Mouse (Mus musculus) mouse trophoblast stem cell (cell line): ENCODE data around the gene Aes.

Experiments used
- in situ Hi-C, 2 experiments: fragments of 300-500 bp; cut with MseI, MboI; formaldehyde crosslinking; loops; 2 replicates in 1 of 2; 3 replicates in 1 of 2; pipeline ENCODE4 v1.15.1; 2025

Gene Aes

GRCm38 (mm10) chr10:81544296-81545160, 14.8 kb upstream of the Aes start:
- in situ Hi-C loops: no loop called here

DNA sequence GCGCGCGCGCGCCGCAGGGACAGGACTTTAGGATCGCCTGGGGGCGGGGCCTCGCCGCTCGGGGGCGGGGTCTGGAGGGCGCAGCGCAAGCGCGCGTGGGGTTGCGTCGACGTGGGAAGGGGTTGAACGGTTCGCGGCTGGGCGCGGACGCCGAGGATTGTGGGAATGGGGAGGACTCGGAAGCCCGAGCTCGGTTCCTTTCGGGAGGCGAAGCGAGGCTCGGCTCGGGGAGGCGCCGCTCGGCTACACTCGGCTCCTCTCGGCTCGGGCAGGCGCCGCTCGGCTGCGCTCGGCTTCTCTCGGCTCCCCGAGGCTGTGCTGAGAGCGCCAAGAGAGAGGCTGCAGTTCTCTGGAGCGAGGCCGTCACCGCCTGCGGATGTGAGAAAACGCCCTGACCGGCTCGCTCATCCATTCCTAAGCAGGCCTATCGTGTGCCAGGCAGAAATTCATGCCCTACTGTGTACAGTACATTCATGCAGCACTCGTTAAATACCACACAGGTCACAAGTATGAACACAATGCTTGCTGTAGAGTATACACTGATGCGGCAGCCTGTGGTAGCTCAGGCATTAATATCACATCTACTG, 14.0 kb upstream of the Aes start, which contains the start of gene Gna11:
TSS of gene Gna11 (minus strand) at position 30 of the 587 bp plus-strand sequence.
- in situ Hi-C loops: no loop called here

GRCm38 (mm10) chr10:81546332-81546731, 13.0 kb upstream of the Aes start:
- in situ Hi-C loops: no loop called here

GRCm38 (mm10) chr10:81546788-81547571, 12.3 kb upstream of the Aes start:
- in situ Hi-C loops: no loop called here

DNA sequence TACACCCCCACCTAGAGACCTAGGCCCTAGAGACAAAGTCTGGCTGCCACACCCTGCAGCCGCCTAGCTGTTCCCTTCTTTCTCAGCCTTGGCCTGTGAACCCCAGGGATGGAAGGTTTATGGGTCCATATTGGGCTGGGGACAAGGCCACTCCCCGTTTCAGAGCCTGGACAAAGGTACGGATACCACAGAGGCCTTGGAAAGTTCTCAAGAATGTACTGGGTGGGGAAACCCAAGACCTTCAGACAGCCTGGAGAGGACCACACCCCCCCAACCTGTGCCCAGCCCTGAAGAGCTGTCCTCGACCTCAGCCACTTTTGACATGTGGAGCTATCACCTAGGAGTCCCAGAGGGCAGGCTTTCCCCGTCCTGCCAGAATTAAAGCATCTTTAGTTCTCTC, 10.3 kb upstream of the Aes start:
- in situ Hi-C loops: no loop called here

DNA sequence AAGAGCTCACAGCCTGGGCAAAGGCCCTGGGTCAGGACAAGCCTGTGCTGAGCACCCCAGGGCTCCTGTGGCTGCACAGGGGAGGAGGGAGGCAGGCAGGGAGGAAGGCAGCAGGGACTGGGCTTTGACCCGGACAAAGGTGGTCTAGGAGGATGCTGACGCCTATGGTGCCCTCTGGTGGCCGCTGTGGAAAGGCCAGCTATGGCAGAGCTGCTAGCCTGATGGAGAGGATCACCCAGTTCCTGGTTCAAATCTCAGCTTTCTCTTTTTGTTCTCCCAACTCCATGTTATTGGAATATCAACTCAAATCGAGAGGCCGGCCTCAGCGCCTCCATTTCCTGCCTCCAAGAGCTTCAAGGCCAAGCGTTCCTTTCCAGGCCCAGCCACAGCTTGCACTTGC, 9.0 kb upstream of the Aes start:
- in situ Hi-C loops: loop anchor here in 1 of 2 experiments (5.0 kb wide), 1 partner anchor 52 kb away; the partner anchor contains the start of gene Tle6

- in situ Hi-C loops: loop anchor here in 1 of 2 experiments (5.0 kb wide), 1 partner anchor 51 kb away; the partner anchor contains the start of gene Tle6
Observed at GRCm38 (mm10) chr10:81551597-81552102, 7.6 kb upstream of the Aes start.

GRCm38 (mm10) chr10:81553232-81553631, 6.1 kb upstream of the Aes start:
- in situ Hi-C loops: loop anchor here in 1 of 2 experiments (5.0 kb wide), 1 partner anchor 49 kb away; the partner anchor contains the start of gene Tle6

- in situ Hi-C loops: loop anchor here in 1 of 2 experiments (5.0 kb wide), 1 partner anchor 48 kb away; the partner anchor contains the start of gene Tle6
Observed at GRCm38 (mm10) chr10:81553807-81554755, 5.2 kb upstream of the Aes start.

DNA sequence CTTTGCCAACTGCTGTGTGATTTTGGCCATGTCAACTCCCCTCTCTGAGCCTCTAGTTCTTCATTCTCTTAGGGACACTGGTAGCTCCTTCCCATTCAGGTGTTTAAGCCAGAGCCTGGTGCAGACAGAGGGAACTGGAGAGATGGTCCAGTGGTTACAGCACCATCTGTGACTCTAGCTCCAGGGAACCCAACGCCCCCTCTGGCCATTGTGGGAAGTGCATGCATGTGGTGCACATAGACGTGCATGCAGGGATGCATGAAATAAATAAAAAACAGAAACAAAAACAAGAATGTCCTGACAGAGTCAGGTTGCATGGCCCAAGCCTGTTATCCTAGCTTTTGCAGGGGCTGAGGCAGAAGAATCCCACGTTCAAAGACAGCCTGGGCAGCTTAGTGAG, 3.0 kb upstream of the Aes start:
- in situ Hi-C loops: no loop called here

- in situ Hi-C loops: no loop called here
Observed at GRCm38 (mm10) chr10:81557491-81557890, 1.8 kb upstream of the Aes start.

DNA sequence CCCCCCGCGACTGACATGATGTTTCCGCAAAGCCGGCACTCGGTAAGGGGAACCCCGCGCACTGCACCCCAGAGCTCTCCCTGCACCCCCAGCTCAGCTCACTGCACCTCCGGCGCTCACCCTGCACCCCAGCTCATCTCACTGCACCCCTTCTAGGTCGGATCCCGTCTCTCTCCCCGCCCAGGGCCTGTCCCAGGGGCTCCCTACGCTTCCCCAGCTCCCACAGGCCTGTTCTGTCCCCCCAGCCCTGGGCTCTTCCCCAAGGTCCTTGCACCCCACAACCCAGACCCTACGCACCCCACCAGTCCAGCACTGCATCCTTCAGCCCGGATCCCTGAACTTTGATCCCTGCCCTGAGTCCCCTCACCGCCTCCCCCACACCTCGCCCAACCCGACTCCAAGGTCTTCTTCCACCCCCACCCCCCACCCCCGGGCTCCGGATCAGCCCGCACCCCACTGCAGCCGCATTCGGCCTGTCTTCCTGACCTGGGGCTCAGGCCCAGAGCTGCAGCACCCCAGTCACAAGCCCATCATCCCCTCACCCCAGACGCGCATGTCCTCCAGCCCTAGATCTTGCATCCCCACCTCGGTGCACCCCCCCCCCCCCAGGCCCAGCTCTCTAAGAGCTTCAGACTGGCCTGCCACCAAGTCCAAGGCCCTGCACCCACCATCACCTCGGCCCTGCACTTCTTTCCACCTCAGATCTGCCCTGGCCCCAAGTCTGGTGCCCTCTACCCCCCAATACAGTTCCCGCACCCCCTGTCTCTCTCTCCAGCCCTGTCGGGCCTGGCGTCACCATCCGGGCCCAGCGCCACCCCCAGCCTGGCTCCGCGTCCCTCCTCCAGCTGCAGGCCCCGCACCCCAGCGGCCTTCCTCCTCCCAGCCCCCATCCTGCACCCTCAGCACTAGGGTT, 595 bp downstream of the Aes start:
- in situ Hi-C loops: loop anchor here in 1 of 2 experiments (5.0 kb wide), 1 partner anchor 42 kb away; the partner anchor contains the start of gene Tle6

DNA sequence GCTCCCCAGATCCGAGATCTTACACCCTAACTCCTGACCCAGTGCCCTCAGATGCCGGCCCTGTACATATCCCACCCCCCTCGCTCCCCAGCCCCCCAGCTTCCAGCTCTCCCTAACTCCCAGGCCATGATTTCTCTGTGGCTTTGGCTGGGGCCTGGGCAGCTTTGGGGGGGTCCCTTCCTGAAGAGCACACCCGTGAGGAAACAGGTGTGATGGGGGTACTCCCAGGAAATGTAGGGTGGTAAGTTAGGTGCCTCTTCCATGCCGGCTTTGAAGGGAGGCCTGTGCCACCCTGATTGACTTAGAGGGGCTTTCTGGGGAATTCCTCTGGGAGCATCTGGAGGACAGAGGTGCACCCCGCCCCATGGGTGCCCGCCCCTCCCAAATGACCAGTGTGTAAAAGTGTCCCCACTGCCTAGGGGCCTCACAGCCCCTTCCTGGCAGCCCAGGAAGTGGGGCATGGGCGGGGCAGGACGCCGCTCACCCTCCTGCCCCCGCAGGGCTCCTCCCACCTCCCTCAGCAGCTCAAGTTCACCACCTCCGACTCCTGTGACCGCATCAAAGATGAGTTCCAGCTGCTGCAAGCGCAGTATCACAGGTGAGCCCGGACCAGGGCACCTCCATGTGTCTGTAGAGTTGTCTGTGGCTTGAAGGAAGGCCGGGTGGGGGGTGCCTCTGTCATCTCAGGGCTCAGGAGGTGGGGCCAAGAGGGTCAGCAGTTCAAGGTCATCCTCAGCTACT, 1.6 kb downstream of the Aes start:
- in situ Hi-C loops: loop anchor here in 1 of 2 experiments (5.0 kb wide), 1 partner anchor 41 kb away; the partner anchor contains the start of gene Tle6

DNA sequence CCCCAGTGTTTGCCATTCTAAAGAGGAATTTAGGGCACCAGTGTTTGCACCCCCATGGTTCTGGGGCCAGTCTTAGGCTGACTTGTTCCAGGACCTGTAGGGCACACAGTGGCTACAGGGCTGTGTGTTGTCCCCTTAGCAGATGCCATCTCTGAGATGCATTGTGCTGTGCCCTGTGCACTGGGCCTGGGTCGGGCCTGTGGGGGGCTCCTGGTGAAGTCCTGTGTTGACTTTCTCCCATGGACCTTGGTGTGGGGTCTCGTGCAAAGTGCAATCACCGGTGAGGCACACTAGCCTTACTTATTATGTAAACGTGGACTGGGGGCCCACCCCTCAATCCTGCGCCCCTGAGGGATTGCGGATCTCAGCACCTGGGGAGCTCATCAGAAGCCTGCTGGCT, 3.1 kb downstream of the Aes start:
- in situ Hi-C loops: loop anchor here in 1 of 2 experiments (5.0 kb wide), 1 partner anchor 40 kb away; the partner anchor contains the start of gene Tle6

DNA sequence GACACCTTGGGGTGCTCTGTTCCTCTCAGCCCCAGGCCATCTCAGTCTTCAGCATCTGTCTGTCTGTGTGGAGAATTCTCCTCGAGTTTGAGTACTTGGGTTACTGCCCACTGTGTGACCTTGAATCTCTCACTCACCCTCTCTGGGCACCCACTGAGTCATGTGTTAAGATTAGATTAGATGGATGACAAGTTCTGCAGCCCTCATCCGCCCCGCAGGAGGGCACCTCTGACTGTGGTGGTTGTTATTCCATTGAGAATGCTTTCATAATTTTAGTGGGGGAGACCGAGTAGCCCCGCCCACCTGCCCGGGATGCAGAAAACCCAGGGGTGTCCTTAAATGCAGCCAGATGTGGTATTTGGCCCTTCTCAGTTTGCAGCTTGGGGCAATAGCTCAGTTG, 4.2 kb downstream of the Aes start:
- in situ Hi-C loops: loop anchor here in 1 of 2 experiments (5.0 kb wide), 1 partner anchor 39 kb away; the partner anchor contains the start of gene Tle6

GRCm38 (mm10) chr10:81564216-81564615, 4.9 kb downstream of the Aes start:
- in situ Hi-C loops: loop anchor here in 1 of 2 experiments (5.0 kb wide), 1 partner anchor 38 kb away; the partner anchor contains the start of gene Tle6

DNA sequence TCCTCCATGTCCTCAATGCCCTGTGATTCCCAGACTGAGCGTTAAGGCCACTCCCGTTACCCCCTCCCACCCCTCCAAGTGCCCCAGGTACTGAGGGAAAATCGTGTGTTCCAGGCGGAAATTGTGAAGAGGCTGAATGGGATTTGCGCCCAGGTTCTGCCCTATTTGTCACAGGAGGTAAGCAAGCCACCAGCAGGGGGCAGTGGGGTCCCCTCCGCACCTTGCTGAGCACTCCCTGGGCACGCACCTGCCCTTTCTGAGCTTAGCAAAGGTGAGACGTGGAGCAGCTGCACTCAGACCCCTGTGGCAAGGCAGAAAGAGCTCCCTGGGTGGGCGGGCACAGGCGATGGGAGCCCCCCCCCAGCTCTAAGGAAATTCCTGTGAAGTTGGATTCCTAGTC, 5.4 kb downstream of the Aes start:
- in situ Hi-C loops: loop anchor here in 1 of 2 experiments (5.0 kb wide), 1 partner anchor 38 kb away; the partner anchor contains the start of gene Tle6
